Mouse (Mus musculus) monocyte, adult 59 days (primary cell): Measurements from ENCODE around the gene Olfr678. TPM values are rescaled to one million over a fixed set of nuclear protein-coding genes. Genes with fewer than 3 reads are reported as not detected.

Source experiments
- total RNA-seq, 2 experiments: library from RNA; stranded (reverse); gene quantifications; one replicate each; pipeline ENCODE4 v1.2.4; 2023

Olfr678 gene
- total RNA-seq: not detected

DNA sequence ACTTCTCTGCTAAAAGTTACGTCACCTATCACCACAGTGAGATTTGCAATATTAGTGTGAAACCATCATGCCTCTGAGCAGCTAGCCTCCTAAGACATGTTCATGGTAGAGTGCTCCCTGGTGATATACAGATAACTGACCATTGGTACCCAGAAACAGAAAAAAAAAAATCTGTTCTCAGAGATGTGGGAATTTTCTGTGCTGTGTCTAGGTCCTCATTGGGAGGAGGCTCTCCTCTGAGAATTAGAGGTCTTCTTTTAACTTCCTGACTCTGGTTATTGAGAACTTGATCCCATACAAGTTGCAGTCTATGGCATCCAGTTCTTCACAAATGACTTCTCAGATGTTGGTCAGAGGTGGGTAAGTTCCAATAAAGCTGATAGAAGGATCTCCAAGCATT lies at the start of gene Olfr678:
TSS of gene Olfr678 (plus strand) at position 301 of the 400 bp plus-strand sequence.

DNA sequence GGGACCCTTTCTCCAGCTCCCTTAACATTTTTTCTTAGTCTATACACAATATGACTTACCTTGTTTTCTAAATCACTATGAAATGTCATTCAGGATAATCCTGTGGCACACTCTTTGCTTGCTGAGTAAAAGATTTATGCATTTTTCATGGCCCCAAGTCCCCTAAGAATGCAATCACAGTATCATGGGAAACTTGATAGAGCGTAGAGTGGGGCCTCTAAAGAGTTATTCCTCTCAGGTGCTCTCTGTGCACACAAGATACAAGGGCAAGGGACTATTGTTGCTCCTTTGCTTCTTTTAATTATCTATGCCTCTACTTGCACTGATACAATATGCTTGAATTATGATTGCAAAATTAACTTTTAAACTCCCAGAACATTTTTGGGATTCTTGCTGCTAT lies 35.9 kb upstream of the Olfr678 start, which contains the start of gene Olfr675:
TSS of gene Olfr675 (minus strand) at position 101 of the 400 bp plus-strand sequence.

DNA sequence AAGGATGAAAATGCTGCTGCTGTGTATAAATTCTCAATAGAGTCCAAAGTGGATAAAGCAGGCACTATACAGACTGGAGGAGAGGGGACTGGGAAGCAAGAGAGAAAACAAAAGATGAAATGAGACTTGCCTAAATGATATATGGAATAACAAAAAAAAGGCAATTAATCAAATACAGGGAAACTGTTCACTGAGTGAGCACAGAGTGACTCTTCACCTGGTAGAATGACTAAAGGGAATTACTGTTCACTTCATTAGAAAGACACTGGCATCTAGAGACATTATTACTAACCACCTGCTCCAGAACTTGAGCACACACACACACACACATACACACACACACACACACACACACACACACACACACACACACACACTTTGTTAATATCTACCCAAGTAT lies 31.9 kb upstream of the Olfr678 start, which contains the start of gene Olfr676:
TSS of gene Olfr676 (plus strand) at position 301 of the 400 bp plus-strand sequence.

DNA sequence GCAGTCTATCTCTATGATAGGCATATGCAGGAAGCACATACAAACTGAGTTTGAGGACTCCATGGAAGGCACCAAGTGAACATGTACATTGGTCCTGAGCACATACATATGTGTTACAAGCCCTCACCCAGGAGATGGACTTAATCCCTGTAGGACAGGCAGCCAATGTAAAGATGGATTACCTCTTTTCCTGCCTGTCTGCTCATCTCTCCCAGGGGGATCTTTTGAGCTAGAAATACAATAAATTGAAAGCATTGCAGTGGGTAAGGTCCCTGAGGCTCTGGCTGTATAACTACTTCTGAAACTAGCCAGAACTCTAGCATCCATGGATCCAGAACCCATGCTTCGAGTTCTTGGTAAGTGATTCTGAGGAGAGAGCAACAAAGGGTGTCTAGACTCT lies 16.6 kb downstream of the Olfr678 start, which contains the start of gene Olfr679:
TSS of gene Olfr679 (plus strand) at position 301 of the 400 bp plus-strand sequence.

DNA sequence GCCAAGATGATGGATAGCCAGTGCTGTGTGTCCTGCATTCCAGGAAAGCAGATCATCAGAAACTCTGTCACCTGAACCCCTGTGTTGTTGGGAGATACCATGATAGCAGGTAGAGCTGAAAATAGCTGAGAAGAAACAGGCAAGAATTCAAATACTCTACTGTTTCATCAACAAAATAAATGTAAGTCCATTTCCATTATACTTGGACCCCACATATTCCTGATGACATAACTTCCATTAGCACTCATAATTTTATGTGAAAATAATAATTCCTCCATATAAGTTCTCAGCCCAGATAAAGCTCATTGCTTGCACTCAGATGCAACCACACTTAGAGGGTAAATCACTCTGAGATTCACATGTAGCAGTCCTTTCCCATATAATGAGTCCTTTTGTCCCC lies 28.4 kb downstream of the Olfr678 start, which contains the start of gene Olfr680-ps1:
TSS of gene Olfr680-ps1 (minus strand) at position 101 of the 400 bp plus-strand sequence.

DNA sequence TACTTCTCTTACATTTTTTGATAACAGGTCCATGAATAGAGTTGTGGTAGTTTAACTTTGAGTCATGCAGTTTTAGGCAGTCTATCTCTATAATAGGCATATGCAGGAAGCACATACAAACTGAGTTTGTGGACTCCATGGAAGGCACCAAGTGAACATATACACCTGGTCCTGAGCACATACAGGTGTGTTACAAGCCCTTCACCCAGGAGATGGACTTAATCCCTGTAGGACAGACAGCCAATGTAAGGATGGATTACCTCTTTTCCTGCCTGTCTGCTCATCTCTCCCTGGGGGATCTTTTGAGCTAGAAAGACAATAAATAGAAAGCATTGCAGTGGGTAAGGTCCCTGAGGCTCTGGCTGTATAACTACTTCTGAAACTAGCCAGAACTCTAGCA lies 52.3 kb downstream of the Olfr678 start, which contains the start of gene Olfr681:
TSS of gene Olfr681 (plus strand) at position 301 of the 400 bp plus-strand sequence.

Other genes starting within 250 kb of the Olfr678 start
- not detected for gene Usp17lb, start 221.9 kb upstream of the Olfr678 start, total RNA-seq
- not detected for gene Usp17la, start 207.5 kb upstream of the Olfr678 start, total RNA-seq
- gene Olfr665, start 186.4 kb upstream of the Olfr678 start, total RNA-seq: not detected
- not detected for gene Olfr666, start 168.5 kb upstream of the Olfr678 start, total RNA-seq
- gene Olfr667, start 143.0 kb upstream of the Olfr678 start, total RNA-seq: not detected
- gene Olfr668, start 136.4 kb upstream of the Olfr678 start, total RNA-seq: not detected
- gene Olfr669, start 130.2 kb upstream of the Olfr678 start, total RNA-seq: not detected
- not detected for gene Olfr670, start 101.9 kb upstream of the Olfr678 start, total RNA-seq
- not detected for gene Olfr671, start 85.3 kb upstream of the Olfr678 start, total RNA-seq
- not detected for gene Olfr672, start 62.4 kb upstream of the Olfr678 start, total RNA-seq
- not detected for gene Olfr675, start 36.0 kb upstream of the Olfr678 start, total RNA-seq
- not detected for gene Olfr676, start 31.8 kb upstream of the Olfr678 start, total RNA-seq
- not detected for gene Olfr677, start 13.1 kb upstream of the Olfr678 start, total RNA-seq
- not detected for gene Olfr679, start 16.7 kb downstream of the Olfr678 start, total RNA-seq
- gene Olfr680-ps1, start 28.3 kb downstream of the Olfr678 start, total RNA-seq: not detected
- gene Olfr681, start 52.4 kb downstream of the Olfr678 start, total RNA-seq: not detected
- gene Olfr683, start 82.5 kb downstream of the Olfr678 start, total RNA-seq: not detected
- gene Olfr684, start 99.2 kb downstream of the Olfr678 start, total RNA-seq: not detected
- gene Olfr685, start 121.5 kb downstream of the Olfr678 start, total RNA-seq: not detected
- gene Olfr686, start 143.0 kb downstream of the Olfr678 start, total RNA-seq: not detected
- not detected for gene Olfr688, start 223.6 kb downstream of the Olfr678 start, total RNA-seq
- gene Olfr689, start 246.7 kb downstream of the Olfr678 start, total RNA-seq: not detected